Mouse (Mus musculus) macrophage (primary cell): ENCODE measurements around the gene Igf2bp3. TPM values are rescaled to one million over a fixed set of nuclear protein-coding genes. Genes with fewer than 3 reads are reported as not detected.

ENCODE experiments used
- polyA plus RNA-seq: library from polyadenylated mRNA; stranded (reverse); fragments of 250-400 nt; gene quantifications from 3 replicates; pipeline ENCODE4 v1.2.4, GENCODE M21; 2018; ENCODE audit warnings: inconsistent platforms

Gene Igf2bp3
- polyA plus RNA-seq, 1 experiment from 2014 or later = 3.2 TPM

Other genes with a start within 250 kb of the Igf2bp3 start
- not detected in 3 replicates for gene Doxl2, start 240.0 kb downstream of the Igf2bp3 start, polyA plus RNA-seq
- not detected in 3 replicates for gene Svs1, start 228.1 kb downstream of the Igf2bp3 start, polyA plus RNA-seq
- gene Gpnmb, start 178.4 kb downstream of the Igf2bp3 start, polyA plus RNA-seq = 10,016 to 46,211 TPM (median 10,775 TPM) in 3 replicates
- gene Malsu1, start 141.2 kb downstream of the Igf2bp3 start, polyA plus RNA-seq = 5.1 to 8.2 TPM (median 5.4 TPM) in 3 replicates
- gene Tra2a, start 49.1 kb upstream of the Igf2bp3 start, polyA plus RNA-seq = 54.9 to 74.0 TPM (median 70.4 TPM) in 3 replicates
- 6.8 to 8.5 TPM (median 7.7 TPM) in 3 replicates for gene Ccdc126, start 104.3 kb upstream of the Igf2bp3 start, polyA plus RNA-seq
- 0.20 to 1.1 TPM (median 0.87 TPM) in 3 replicates for gene Fam221a, start 152.8 kb upstream of the Igf2bp3 start, polyA plus RNA-seq
- not detected in 3 replicates for gene Stk31, start 180.6 kb upstream of the Igf2bp3 start, polyA plus RNA-seq